Mouse (Mus musculus): ENCODE results near the gene Gm10065. TPM values are rescaled to one million over a fixed set of nuclear protein-coding genes. Genes with fewer than 3 reads are reported as not detected.
"Not testable (repeated sequence)": the region's sequence is repeated elsewhere in the genome, so short reads cannot be mapped to it uniquely, and the experiment has no call there.

The Gm10065 gene
- polyA plus RNA-seq, 1 experiment from 2014 or later = not detected

DNA sequence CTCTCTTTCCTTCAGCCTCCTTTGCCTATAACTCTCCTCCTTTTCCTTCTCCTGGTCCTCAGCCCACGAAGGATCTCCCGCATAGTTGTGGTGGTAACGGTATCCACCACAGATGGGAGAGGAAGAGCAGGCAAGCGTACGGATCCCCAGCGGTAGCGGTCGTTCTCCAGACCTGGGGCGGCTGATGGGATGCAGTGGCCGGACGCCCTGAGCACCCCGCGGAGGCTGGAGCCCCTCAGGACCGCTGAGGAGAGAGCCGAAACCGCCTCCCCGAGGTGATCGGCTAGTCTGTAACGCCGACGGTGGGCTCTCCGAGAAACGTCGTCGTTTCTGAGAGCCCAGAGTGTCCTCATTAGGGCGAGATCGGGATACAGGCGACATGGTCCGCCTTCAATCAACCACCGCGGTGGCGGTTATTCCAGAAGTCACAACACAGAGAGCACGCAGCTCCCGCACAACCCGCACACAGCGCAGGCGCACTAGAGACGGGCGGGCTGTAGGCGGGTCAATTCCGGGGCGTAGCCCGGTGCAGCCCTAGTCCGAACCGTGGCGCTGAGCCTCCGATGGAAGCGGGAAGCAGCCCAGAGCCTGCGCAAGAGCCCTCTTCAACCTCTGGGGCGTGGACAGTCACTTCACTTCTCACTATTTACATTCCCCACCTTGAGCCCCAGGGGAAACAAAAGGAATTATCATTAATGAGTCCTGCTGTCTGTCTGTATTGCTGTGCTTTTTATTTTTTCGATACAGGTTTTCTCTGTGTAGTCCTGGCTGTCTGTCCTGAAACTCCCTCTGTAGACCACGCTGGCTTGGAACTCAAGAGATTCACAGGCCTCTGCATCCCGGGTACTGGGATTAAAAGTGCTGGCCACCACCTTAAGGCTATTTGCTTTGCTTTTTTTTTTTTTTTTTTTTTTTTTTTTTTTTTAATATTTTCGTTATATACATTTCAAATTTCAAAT lies 10.9 kb downstream of the Gm10065 start, which contains the start of gene Nkapl:
Nkapl (minus strand) TSS at position 449 of the 959 bp plus-strand sequence.
- Histone ChIP-seq H3K4me2 (ENCODE audit: low read depth, low read length) (peak within 1 kb of the TSS; percentile 98), H3K27ac (ENCODE audit: low read length) (peak within 1 kb of the TSS; percentile 48), H3K4me1 (ENCODE audit: control insufficient read depth, insufficient read depth, low read length) (no peaks in the 10 kb centered on the region), H3K9ac (ENCODE audit: low read length) (peak within 1 kb of the TSS; percentile 88), H3K36me3 (ENCODE audit: control insufficient read depth, insufficient read depth) (no peaks in the 10 kb centered on the region), H3K4me3 (ENCODE audit: low read length) (peak within 1 kb of the TSS; percentile 76), H3K27me3 (ENCODE audit: control insufficient read depth, insufficient read depth, low read length) (no peaks in the 10 kb centered on the region), H3K9me3 (replicated peaks; ENCODE audit: control insufficient read depth, low read length) (no peaks in the 10 kb centered on the region)
- WGBS = 1% methylated on average over 54 of the region's 54 CpGs
- ATAC-seq (replicated peaks; ENCODE audit: extremely low read depth, insufficient read depth, low FRiP score) = peak; percentile 99

DNA sequence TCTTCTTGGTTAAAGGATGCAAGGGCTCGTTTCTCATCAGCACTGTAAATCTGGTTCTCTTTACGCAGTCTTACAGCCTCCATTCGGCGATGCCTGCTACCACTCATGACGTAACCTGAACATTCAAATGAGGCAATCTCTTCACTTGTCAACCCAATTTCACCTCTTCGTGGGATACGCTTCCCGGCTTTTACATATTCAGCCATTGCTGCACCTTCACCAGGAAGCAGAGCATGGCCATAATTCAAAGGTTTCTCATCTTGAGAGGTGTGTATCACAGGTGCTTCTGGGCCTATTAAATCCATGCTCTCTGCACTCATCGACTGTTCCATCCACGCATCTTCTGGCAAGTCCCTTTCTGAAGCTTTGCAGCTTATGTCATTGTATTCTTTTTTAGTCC lies 11.9 kb downstream of the Gm10065 start:
- Histone ChIP-seq H3K9ac (ENCODE audit: low read length) (no peak overlapping the region), H3K4me3 (ENCODE audit: low read length) (no peak overlapping the region), H3K36me3 (ENCODE audit: control insufficient read depth, insufficient read depth) (no peaks in the 10 kb centered on the region), H3K9me3 (replicated peaks; ENCODE audit: control insufficient read depth, low read length) (no peaks in the 10 kb centered on the region), H3K27ac (ENCODE audit: low read length) (no peak overlapping the region), H3K27me3 (ENCODE audit: control insufficient read depth, insufficient read depth, low read length) (no peaks in the 10 kb centered on the region), H3K4me2 (ENCODE audit: low read depth, low read length) (no peak overlapping the region), H3K4me1 (ENCODE audit: control insufficient read depth, insufficient read depth, low read length) (no peaks in the 10 kb centered on the region)
- ATAC-seq (replicated peaks; ENCODE audit: extremely low read depth, insufficient read depth, low FRiP score) = no peak
- 84% methylated on average over 10 of the region's 10 CpGs for WGBS

DNA sequence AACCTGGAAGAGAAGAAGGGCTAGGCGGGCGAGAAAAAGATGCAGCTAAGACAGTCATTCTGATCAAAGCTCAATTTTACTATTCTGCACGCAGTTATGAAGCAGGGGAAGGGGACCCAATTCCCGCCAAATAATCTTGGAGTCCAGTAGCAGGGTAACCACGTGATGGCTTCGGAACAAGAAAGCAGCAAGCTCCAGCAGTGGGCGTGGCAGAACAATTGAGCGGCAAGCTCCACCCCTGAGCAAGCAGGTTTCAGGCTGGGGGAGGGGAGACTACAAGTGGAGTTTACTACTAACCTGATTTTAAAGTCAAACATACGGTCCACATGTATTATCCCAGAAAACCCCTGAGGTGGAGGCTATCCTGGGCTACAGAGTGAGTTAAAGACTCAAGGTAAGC lies 16.7 kb downstream of the Gm10065 start:
- not testable (repeated sequence) for H3K27ac ChIP-seq (ENCODE audit: low read length); H3K9ac ChIP-seq (ENCODE audit: low read length); H3K27me3 ChIP-seq (ENCODE audit: control insufficient read depth, insufficient read depth, low read length); H3K4me3 ChIP-seq (ENCODE audit: low read length); H3K4me1 ChIP-seq (ENCODE audit: control insufficient read depth, insufficient read depth, low read length); H3K9me3 ChIP-seq (replicated peaks; ENCODE audit: control insufficient read depth, low read length); H3K36me3 ChIP-seq (ENCODE audit: control insufficient read depth, insufficient read depth); ATAC-seq (replicated peaks; ENCODE audit: extremely low read depth, insufficient read depth, low FRiP score); H3K4me2 ChIP-seq (ENCODE audit: low read depth, low read length)
- WGBS = 51% methylated on average over 9 of the region's 9 CpGs

DNA sequence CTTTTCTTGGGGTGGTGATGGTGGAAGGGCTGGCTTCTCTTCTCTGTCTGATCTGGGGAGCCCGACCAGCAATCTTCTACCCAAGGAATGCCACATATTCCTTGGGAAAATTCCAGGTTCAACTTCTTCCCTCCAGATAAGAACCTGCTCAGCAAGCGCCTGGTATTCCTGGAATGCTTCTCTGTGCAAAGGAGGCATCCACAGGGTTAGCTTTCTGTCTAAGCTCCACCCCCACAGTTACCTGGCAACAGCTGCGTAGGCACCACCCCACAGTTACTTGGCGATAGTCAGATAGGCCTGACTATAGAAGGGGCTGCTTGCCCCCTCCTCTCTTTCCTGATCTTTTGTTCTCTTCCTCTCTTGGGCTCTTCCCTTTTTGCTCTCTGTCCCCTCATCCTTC lies 22.9 kb downstream of the Gm10065 start:
- Histone ChIP-seq H3K4me3 (ENCODE audit: low read length) (no peak overlapping the region), H3K36me3 (ENCODE audit: control insufficient read depth, insufficient read depth) (peaks cover 3% of the 10 kb centered on the region; the same call in 1 of the 2 replicates), H3K27ac (ENCODE audit: low read length) (no peak overlapping the region), H3K9ac (ENCODE audit: low read length) (no peak overlapping the region), H3K4me2 (ENCODE audit: low read depth, low read length) (no peak overlapping the region), H3K27me3 (ENCODE audit: control insufficient read depth, insufficient read depth, low read length) (no peaks in the 10 kb centered on the region), H3K9me3 (replicated peaks; ENCODE audit: control insufficient read depth, low read length) (no peaks in the 10 kb centered on the region), H3K4me1 (ENCODE audit: control insufficient read depth, insufficient read depth, low read length) (peaks cover 7% of the 10 kb centered on the region)
- ATAC-seq (replicated peaks; ENCODE audit: extremely low read depth, insufficient read depth, low FRiP score) = no peak; the same call in 1 of the 2 replicates
- WGBS = 4% methylated on average over 4 of the region's 4 CpGs

DNA sequence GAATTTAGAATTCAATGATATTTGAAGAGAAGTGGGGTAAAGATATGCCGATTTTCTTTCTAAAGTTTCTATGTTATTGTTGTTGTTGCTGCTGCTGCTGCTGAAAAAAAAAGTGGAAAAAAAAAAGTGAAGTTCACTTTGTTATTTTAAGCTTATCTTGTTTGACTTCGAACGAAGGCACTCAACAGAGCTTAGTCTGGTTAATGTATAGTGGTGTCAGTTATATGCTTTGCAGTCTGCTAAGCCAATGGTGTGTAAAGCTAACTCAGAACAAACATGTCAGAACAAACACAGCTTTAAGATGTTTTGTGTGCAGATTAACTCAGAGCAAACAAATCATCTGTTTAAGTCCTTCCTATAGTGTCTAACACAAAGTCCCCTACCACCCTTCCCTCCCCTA lies 25.1 kb downstream of the Gm10065 start:
- ATAC-seq (replicated peaks; ENCODE audit: extremely low read depth, insufficient read depth, low FRiP score) = no peak

DNA sequence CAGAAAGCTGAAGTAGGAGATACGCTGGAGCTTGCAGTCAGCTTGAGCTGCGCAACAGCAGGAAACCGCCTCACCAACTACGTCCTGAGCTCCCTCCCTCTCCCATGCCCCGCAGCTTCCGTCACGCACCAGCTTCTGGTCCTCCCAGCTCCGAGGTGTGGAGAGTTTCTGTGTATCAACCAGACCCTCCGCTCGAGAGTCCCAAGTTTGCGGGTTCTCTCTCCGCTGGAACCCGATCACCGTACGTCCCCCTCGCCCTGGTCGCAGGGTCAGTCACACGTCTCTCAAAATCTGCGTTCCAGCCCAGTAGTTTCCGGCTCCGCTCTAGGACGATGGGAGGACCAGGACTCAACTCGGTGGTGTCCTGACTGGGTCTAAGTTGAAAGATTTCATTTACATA lies 25.8 kb downstream of the Gm10065 start, which contains the start of gene Zscan26:
Zscan26 (minus strand) TSS at position 282 of the 400 bp plus-strand sequence.
- H3K4me1 ChIP-seq (ENCODE audit: control insufficient read depth, insufficient read depth, low read length) = peaks cover 7% of the 10 kb centered on the region
- ATAC-seq (replicated peaks; ENCODE audit: extremely low read depth, insufficient read depth, low FRiP score) = peak; percentile 93
- H3K4me3 ChIP-seq (ENCODE audit: low read length) = peak within 1 kb of the TSS; percentile 91
- H3K27ac ChIP-seq (ENCODE audit: low read length) = peak within 1 kb of the TSS; percentile 87
- H3K4me2 ChIP-seq (ENCODE audit: low read depth, low read length) = peak within 1 kb of the TSS; percentile 69
- H3K9me3 ChIP-seq (replicated peaks; ENCODE audit: control insufficient read depth, low read length) = no peaks in the 10 kb centered on the region
- WGBS = 0% methylated on average over 23 of the region's 23 CpGs
- peaks cover 8% of the 10 kb centered on the region; the same call in 1 of the 2 replicates for H3K36me3 ChIP-seq (ENCODE audit: control insufficient read depth, insufficient read depth)
- H3K9ac ChIP-seq (ENCODE audit: low read length) = peak within 1 kb of the TSS; percentile 92
- no peaks in the 10 kb centered on the region for H3K27me3 ChIP-seq (ENCODE audit: control insufficient read depth, insufficient read depth, low read length)

More for the DNA sequence above, 25.1 kb downstream of the Gm10065 start:
- Histone ChIP-seq H3K27ac (ENCODE audit: low read length) (no peak overlapping the region), H3K27me3 (ENCODE audit: control insufficient read depth, insufficient read depth, low read length) (no peaks in the 10 kb centered on the region), H3K9me3 (replicated peaks; ENCODE audit: control insufficient read depth, low read length) (no peaks in the 10 kb centered on the region), H3K4me3 (ENCODE audit: low read length) (no peak overlapping the region), H3K36me3 (ENCODE audit: control insufficient read depth, insufficient read depth) (peaks cover 5% of the 10 kb centered on the region; the same call in 1 of the 2 replicates), H3K4me2 (ENCODE audit: low read depth, low read length) (peak overlapping the region; percentile 69; the same call in 1 of the 2 replicates), H3K9ac (ENCODE audit: low read length) (no peak overlapping the region; the same call in 1 of the 2 replicates), H3K4me1 (ENCODE audit: control insufficient read depth, insufficient read depth, low read length) (peaks cover 7% of the 10 kb centered on the region)
- 44% methylated on average over 3 of the region's 3 CpGs for WGBS

DNA sequence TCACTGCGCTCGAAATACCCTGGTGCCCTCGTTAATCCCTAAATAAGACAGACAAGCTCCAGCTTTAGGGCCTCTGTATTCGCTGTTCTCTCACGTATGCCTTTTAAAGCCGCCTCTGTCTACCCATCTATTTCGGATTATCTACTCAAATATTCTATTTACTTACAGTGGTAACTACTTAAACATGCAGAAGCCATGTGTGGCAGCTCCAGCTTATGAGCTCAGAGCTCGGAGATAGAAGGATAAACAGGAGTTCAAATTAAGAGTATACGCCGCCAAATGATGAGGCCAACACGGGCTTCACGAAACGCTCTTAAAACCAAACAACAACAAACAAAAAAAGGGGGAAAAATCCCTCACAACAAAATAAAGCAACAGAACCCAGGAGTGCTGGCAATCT lies 26.2 kb downstream of the Gm10065 start:
- no peak for ATAC-seq (replicated peaks; ENCODE audit: extremely low read depth, insufficient read depth, low FRiP score)
- peak overlapping the region; percentile 92 for H3K9ac ChIP-seq (ENCODE audit: low read length)

DNA sequence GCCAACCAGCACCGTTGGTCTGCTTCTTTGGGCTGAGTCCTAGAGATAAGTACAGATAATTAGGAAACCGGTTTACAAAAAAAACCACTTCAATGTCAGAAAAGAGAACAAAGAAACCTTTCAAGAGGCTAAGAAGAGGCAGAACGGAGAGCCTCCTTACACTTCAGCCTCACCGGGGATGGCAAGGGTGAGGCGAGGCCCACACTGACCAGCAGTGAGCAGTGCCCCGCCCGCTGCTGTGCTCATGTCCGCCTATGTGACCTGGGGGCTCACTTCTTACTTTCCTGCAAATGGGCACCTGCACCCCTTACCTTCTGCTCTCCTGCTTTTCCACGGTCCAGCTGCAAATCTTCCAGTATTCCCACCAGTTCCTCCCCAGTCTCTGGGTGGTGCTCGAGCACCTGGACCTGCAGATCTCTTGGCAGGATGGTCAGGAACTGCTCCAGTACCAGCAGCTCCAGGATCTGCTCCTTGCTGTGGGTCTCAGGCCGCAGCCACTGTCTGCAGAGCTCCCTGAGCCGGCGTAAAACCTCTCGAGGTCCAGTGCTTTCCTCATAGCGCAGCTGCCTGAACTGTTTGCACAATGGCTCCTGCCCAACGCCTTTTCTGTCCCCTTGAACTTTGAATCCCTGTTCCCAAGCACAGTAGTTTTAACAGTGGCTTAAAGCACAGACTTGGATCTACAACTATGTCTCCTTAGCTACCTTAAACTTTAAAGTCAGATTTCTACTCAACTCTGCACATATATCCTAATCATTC lies 31.2 kb downstream of the Gm10065 start:
- H3K4me2 ChIP-seq (ENCODE audit: low read depth, low read length) = no peak overlapping the region
- H3K4me3 ChIP-seq (ENCODE audit: low read length) = no peak overlapping the region
- no peak overlapping the region for H3K27ac ChIP-seq (ENCODE audit: low read length)
- no peak overlapping the region for H3K9ac ChIP-seq (ENCODE audit: low read length)
- H3K27me3 ChIP-seq (ENCODE audit: control insufficient read depth, insufficient read depth, low read length) = no peaks in the 10 kb centered on the region
- H3K4me1 ChIP-seq (ENCODE audit: control insufficient read depth, insufficient read depth, low read length) = peaks cover 4% of the 10 kb centered on the region
- peaks cover 46% of the 10 kb centered on the region for H3K36me3 ChIP-seq (ENCODE audit: control insufficient read depth, insufficient read depth)
- ATAC-seq (replicated peaks; ENCODE audit: extremely low read depth, insufficient read depth, low FRiP score) = no peak
- H3K9me3 ChIP-seq (replicated peaks; ENCODE audit: control insufficient read depth, low read length) = no peaks in the 10 kb centered on the region
- 79% methylated on average over 16 of the region's 16 CpGs for WGBS

More for the DNA sequence above, 26.2 kb downstream of the Gm10065 start:
- Histone ChIP-seq H3K4me1 (ENCODE audit: control insufficient read depth, insufficient read depth, low read length) (peaks cover 7% of the 10 kb centered on the region), H3K4me3 (ENCODE audit: low read length) (peak overlapping the region; percentile 91), H3K27ac (ENCODE audit: low read length) (peak overlapping the region; percentile 87), H3K9me3 (replicated peaks; ENCODE audit: control insufficient read depth, low read length) (no peaks in the 10 kb centered on the region), H3K4me2 (ENCODE audit: low read depth, low read length) (peak overlapping the region; percentile 69), H3K36me3 (ENCODE audit: control insufficient read depth, insufficient read depth) (peaks cover 8% of the 10 kb centered on the region; the same call in 1 of the 2 replicates), H3K27me3 (ENCODE audit: control insufficient read depth, insufficient read depth, low read length) (no peaks in the 10 kb centered on the region)
- 2% methylated on average over 13 of the region's 13 CpGs for WGBS

All from heart, embryonic 16.5 days (tissue).